Mouse (Mus musculus) hindbrain, postnatal 0 days (tissue): ENCODE results near the gene Fance. TPM values are rescaled to one million over a fixed set of nuclear protein-coding genes. Genes with fewer than 3 reads are reported as not detected.

Experiments
- ATAC-seq: fragments of 200-750 bp; cut with Nextera tagmentation; 2 replicates; pipeline ENCODE4 v1.8.0; 2017; ENCODE audit warnings: mild to moderate bottlenecking, moderate TSS enrichment, moderate library complexity
- DNase-seq: peaks from one replicate; pipeline ENCODE4 v3.0.0-alpha.2; 2015; ENCODE audit warnings: low spot score
- H3K27ac ChIP-seq: fragments of 300-500 bp; sonication (generic); 2 replicates; pipeline ENCODE4 v1.5.1; 2014; ENCODE audit warnings: mild to moderate bottlenecking
- H3K27me3 ChIP-seq: fragments of 300-500 bp; sonication (generic); 2 replicates; pipeline ENCODE4 v1.6.1; 2014; ENCODE audit warnings: low read length, mixed read lengths; ENCODE audit not compliant: insufficient read depth
- H3K36me3 ChIP-seq: fragments of 300-500 bp; sonication (generic); 2 replicates; pipeline ENCODE4 v1.6.1; 2014; ENCODE audit warnings: low read length, mixed read lengths; ENCODE audit not compliant: insufficient read depth
- H3K4me1 ChIP-seq: fragments of 300-500 bp; sonication (generic); 2 replicates; pipeline ENCODE4 v1.6.1; 2014; ENCODE audit warnings: antibody characterized with exemption, low read length, mixed read lengths; ENCODE audit not compliant: insufficient read depth
- H3K4me2 ChIP-seq: fragments of 300-500 bp; sonication (generic); 2 replicates; pipeline ENCODE4 v1.6.1; 2014; ENCODE audit warnings: low read depth, mild to moderate bottlenecking, low read length, moderate library complexity, mixed read lengths
- H3K4me3 ChIP-seq: fragments of 300-500 bp; sonication (generic); 2 replicates; pipeline ENCODE4 v1.5.1; 2014; ENCODE audit warnings: low read length
- H3K9ac ChIP-seq: fragments of 300-500 bp; sonication (generic); replicated peaks from 2 replicates; pipeline ENCODE4 v1.6.1; 2014; ENCODE audit warnings: mild to moderate bottlenecking, low read length, moderate library complexity, mixed read lengths
- H3K9me3 ChIP-seq: fragments of 300-500 bp; sonication (generic); 2 replicates; pipeline ENCODE4 v1.6.1; 2016; ENCODE audit warnings: low read length, mixed read lengths
- CTCF ChIP-seq: IDR thresholded peaks from 2 replicates; pipeline ENCODE4 v1.5.1; 2016; ENCODE audit warnings: antibody characterized with exemption, control low read depth, low read depth
- WGBS: fragments of 180-500 bp; shearing (Covaris S2); extraction: QIAGEN DNeasy Blood & Tissue Kit; methylation state at CpG from one replicate; pipeline ENCODE4 v1.1.7; 2014; 5-methylcytosine and 5-hydroxymethylcytosine counted together
- polyA plus RNA-seq: library from polyadenylated mRNA; unstranded; fragments of >200 nt; fragmentation: Nextera tagmentation; extraction: Ambion mirVana; gene quantifications from 2 replicates; pipeline ENCODE4 v1.2.1, GENCODE M21; 2015
- total RNA-seq: library from RNA; depleted of rRNA; stranded (reverse); fragments of >200 nt; gene quantifications from 2 replicates; pipeline ENCODE4 v1.2.3, GENCODE M21; 2014

Gene Fance
- total and polyA plus RNA-seq, 2 experiments from 2014 or later = 23.6 to 46.5 TPM

- H3K36me3 ChIP-seq = no peaks in the 10 kb centered on the region
- no peaks in the 10 kb centered on the region for H3K27me3 ChIP-seq
- WGBS = 42% methylated on average over 5 of the region's 5 CpGs
- DNase-seq = no peak
- H3K4me1 ChIP-seq = peaks cover 18% of the 10 kb centered on the region
- H3K4me2 ChIP-seq = no peak overlapping the region
- no peak for ATAC-seq
- no peak for TF ChIP-seq CTCF
- H3K27ac ChIP-seq = no peak overlapping the region
- H3K9ac ChIP-seq = no peak overlapping the region
- no peak overlapping the region for H3K4me3 ChIP-seq
- no peaks in the 10 kb centered on the region for H3K9me3 ChIP-seq
These were observed 32.4 kb upstream of the Fance start for GRCm38 (mm10) chr17:28280831-28281377.

- no peaks in the 10 kb centered on the region for H3K27me3 ChIP-seq
- H3K36me3 ChIP-seq = no peaks in the 10 kb centered on the region
- ATAC-seq = no peak
- H3K9ac ChIP-seq = no peak overlapping the region
- no peak overlapping the region for H3K27ac ChIP-seq
- H3K9me3 ChIP-seq = no peaks in the 10 kb centered on the region
- WGBS = 90% methylated on average over 7 of the region's 7 CpGs
- H3K4me2 ChIP-seq = no peak overlapping the region
- DNase-seq = no peak
- no peak overlapping the region for H3K4me3 ChIP-seq
- no peak for TF ChIP-seq CTCF
- peaks cover 23% of the 10 kb centered on the region for H3K4me1 ChIP-seq
These were observed 31.4 kb upstream of the Fance start for GRCm38 (mm10) chr17:28281866-28282441.

GRCm38 (mm10) chr17:28283199-28283598 lies 30.1 kb upstream of the Fance start:
- Histone ChIP-seq H3K27ac (no peak overlapping the region), H3K4me3 (no peak overlapping the region), H3K9me3 (no peaks in the 10 kb centered on the region), H3K36me3 (no peaks in the 10 kb centered on the region), H3K4me1 (peaks cover 23% of the 10 kb centered on the region), H3K9ac (no peak overlapping the region), H3K4me2 (no peak overlapping the region), H3K27me3 (no peaks in the 10 kb centered on the region)
- ATAC-seq (no peak), DNase-seq (no peak)
- WGBS = 91% methylated on average over 10 of the region's 10 CpGs
- TF ChIP-seq CTCF = no peak

GRCm38 (mm10) chr17:28286133-28286532 lies 27.2 kb upstream of the Fance start:
- no peak for TF ChIP-seq CTCF
- WGBS = 68% methylated on average over 10 of the region's 10 CpGs
- no peak overlapping the region for H3K9ac ChIP-seq
- DNase-seq (no peak), ATAC-seq (no peak)
- H3K4me2 ChIP-seq = no peak overlapping the region
- no peak overlapping the region for H3K4me3 ChIP-seq
- peaks cover 7% of the 10 kb centered on the region; the same call in 1 of the 2 replicates for H3K4me1 ChIP-seq
- no peaks in the 10 kb centered on the region for H3K27me3 ChIP-seq
- H3K27ac ChIP-seq = no peak overlapping the region
- no peaks in the 10 kb centered on the region for H3K36me3 ChIP-seq
- no peaks in the 10 kb centered on the region for H3K9me3 ChIP-seq

- Histone ChIP-seq H3K9ac (no peak overlapping the region), H3K27ac (no peak overlapping the region), H3K27me3 (no peaks in the 10 kb centered on the region), H3K36me3 (no peaks in the 10 kb centered on the region), H3K4me3 (no peak overlapping the region), H3K9me3 (no peaks in the 10 kb centered on the region), H3K4me2 (no peak overlapping the region), H3K4me1 (peaks cover 7% of the 10 kb centered on the region; the same call in 1 of the 2 replicates)
- DNase-seq = no peak
- 45% methylated on average over 5 of the region's 5 CpGs for WGBS
- 0 out of 2 replicates have a peak, but pooled peaks have one; percentile 12 for TF ChIP-seq CTCF
- ATAC-seq = peak; percentile 40; the same call in 1 of the 2 replicates
These were observed 26.4 kb upstream of the Fance start for GRCm38 (mm10) chr17:28286964-28287363.

- Histone ChIP-seq H3K27ac (no peak overlapping the region), H3K9me3 (no peaks in the 10 kb centered on the region), H3K4me2 (no peak overlapping the region), H3K4me1 (peaks cover 7% of the 10 kb centered on the region; the same call in 1 of the 2 replicates), H3K4me3 (no peak overlapping the region), H3K9ac (no peak overlapping the region), H3K27me3 (no peaks in the 10 kb centered on the region), H3K36me3 (no peaks in the 10 kb centered on the region)
- DNase-seq (no peak), ATAC-seq (no peak)
- TF ChIP-seq CTCF = no peak
- WGBS = 57% methylated on average over 8 of the region's 8 CpGs
These were observed 25.7 kb upstream of the Fance start for GRCm38 (mm10) chr17:28287578-28287977.

GRCm38 (mm10) chr17:28287980-28288379 lies 25.3 kb upstream of the Fance start:
- Histone ChIP-seq H3K36me3 (no peaks in the 10 kb centered on the region), H3K4me2 (no peak overlapping the region), H3K27ac (no peak overlapping the region), H3K27me3 (no peaks in the 10 kb centered on the region), H3K9ac (no peak overlapping the region), H3K9me3 (no peaks in the 10 kb centered on the region), H3K4me3 (no peak overlapping the region), H3K4me1 (peaks cover 7% of the 10 kb centered on the region; the same call in 1 of the 2 replicates)
- peak; percentile 68 for TF ChIP-seq CTCF
- ATAC-seq (peak; percentile 30), DNase-seq (peak; percentile 46)
- WGBS = 51% methylated on average over 5 of the region's 5 CpGs
